Mouse (Mus musculus) mouse embryonic stem cell (cell line): ENCODE measurements around the gene Olfr459.

ENCODE experiments used
- in situ Hi-C, 2 experiments: fragments of 300-500 bp; cut with MboI; formaldehyde crosslinking; loops; 1 replicate in 1 of 2; 3 replicates in 1 of 2; pipeline ENCODE4 v1.14.3; 2019 to 2020; ENCODE audit warnings: low sequenced_read_pairs in 2 of 2, low pct_unique_long_range_greater_than_20kb in 1 of 2, mixed read lengths in 1 of 2; ENCODE audit not compliant: unreplicated experiment in 1 of 2

The Olfr459 gene

DNA sequence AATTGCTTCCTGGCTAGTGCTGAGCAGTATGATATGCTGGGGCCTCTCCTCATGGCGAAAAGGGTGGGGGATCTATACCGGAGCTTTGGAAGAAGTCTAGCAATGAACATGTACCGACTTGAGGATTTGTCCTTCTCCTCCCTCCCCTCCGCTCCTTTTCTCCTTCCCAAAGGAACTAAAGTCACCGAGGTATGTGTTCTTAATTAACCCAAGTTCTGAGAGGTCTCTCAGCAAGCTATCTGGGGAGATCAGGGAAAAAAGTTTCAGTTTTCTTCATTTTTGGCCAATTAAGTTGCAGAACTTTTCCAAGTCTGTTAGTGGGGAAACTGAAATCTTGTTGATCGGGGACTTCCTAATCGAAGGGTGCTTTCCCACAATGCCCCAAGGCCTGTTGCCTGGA, at the start of gene Olfr459:
Gene Olfr459, minus strand, starts transcription at position 101 of the 400 bp plus-strand sequence.
- in situ Hi-C loops = no loop called here

GRCm38 (mm10) chr6:41824086-41824485, 49.1 kb upstream of the Olfr459 start:
- in situ Hi-C loops = no loop called here

GRCm38 (mm10) chr6:41786700-41787099, 11.7 kb upstream of the Olfr459 start:
- in situ Hi-C loops = no loop called here

- in situ Hi-C loops = no loop called here
Measured at GRCm38 (mm10) chr6:41775721-41776120, 744 bp upstream of the Olfr459 start.

DNA sequence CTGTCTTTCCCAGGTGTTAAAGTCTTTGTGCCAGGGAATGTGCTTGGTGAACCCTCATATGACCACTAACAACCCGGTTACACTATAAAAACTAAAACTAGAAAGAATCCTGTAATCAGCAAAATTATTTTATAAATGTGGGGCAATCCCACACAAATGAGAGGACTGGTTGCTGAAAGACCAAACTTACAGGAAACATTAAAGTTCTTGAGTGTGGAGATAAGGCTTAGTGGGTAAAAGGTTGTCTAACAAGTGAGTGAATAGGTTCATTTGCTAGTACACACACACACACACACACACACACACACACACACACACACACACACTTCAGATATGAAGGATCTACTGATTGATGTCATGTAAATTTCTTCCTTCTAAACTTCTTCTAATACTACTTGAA, 5.1 kb downstream of the Olfr459 start:
- in situ Hi-C loops = loop anchor here in 1 of 2 experiments (25.0 kb wide), 1 partner anchor 417 kb away; no protein-coding TSS in a partner anchor

DNA sequence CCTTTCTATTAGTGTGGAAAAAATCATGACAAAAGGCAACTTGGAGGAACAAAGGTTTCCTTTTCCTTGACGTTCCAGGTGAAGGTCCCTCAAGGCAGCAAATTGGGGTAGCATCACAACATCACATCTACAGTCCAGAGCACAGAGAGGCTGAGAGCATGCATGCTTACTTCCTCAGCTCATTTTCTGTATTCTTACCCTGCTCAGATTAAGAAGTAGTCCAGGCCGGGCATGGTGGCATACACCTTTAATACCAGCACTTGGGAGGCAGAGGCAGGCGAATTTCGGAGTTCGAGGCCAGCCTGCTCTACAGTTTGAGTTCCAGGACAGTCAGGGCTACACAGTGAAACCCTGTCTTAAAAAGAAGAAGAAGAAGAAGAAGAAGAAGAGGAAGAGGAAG, 10.7 kb downstream of the Olfr459 start:
- in situ Hi-C loops = loop anchor here in 1 of 2 experiments (25.0 kb wide), 1 partner anchor 423 kb away; no protein-coding TSS in a partner anchor

GRCm38 (mm10) chr6:41762370-41762757, 12.6 kb downstream of the Olfr459 start:
- in situ Hi-C loops = loop anchor here in 1 of 2 experiments (25.0 kb wide), 1 partner anchor 425 kb away; no protein-coding TSS in a partner anchor

- in situ Hi-C loops = loop anchor here in 1 of 2 experiments (25.0 kb wide), 1 partner anchor 425 kb away; no protein-coding TSS in a partner anchor
Measured at GRCm38 (mm10) chr6:41761702-41762369, 13.1 kb downstream of the Olfr459 start.

- in situ Hi-C loops = loop anchor here in 1 of 2 experiments (25.0 kb wide), 1 partner anchor 428 kb away; no protein-coding TSS in a partner anchor
Measured at GRCm38 (mm10) chr6:41759618-41760017, 15.4 kb downstream of the Olfr459 start.

GRCm38 (mm10) chr6:41758421-41758820, 16.6 kb downstream of the Olfr459 start:
- in situ Hi-C loops = loop anchor here in 1 of 2 experiments (25.0 kb wide), 1 partner anchor 429 kb away; no protein-coding TSS in a partner anchor

DNA sequence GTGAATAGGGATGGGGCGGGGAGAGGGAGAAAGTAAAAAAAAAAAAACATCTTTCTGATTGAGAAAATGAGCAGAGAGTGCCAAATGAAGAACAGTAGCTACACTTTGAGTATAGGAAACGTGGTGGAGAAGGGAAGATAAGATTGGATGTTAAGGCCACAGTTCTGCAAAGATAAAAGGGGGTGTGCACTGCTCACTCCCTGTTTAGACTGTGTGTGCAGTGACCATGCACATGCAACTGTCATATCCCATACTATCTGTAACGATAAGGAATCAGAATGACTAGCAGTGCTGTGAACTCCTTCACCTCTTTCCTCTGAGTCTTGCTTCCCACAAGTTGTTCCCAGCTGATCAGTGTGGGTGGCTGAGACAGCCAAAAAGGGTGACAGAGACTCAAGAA, 17.8 kb downstream of the Olfr459 start:
- in situ Hi-C loops = loop anchor here in 1 of 2 experiments (25.0 kb wide), 1 partner anchor 430 kb away; no protein-coding TSS in a partner anchor

DNA sequence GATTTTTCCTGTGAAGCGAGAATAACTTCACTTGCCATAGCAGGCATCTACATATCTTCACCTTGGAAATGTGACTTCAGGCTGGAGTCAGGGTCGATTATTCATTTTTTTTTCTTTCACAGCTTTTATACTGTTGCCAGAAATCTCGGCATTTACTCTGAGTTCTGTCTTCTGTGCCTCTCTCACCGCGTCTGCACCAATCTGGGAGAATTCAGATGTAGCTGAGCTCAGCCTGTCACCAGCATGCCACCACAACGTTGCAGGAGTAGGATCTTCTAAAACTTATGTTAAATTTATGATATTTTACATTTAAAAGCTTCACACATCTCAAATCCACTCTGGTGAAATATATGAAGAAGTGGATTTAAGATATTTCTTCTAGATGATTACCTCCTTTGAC, 20.4 kb downstream of the Olfr459 start:
- in situ Hi-C loops = loop anchor here in 1 of 2 experiments (25.0 kb wide), 1 partner anchor 433 kb away; no protein-coding TSS in a partner anchor

DNA sequence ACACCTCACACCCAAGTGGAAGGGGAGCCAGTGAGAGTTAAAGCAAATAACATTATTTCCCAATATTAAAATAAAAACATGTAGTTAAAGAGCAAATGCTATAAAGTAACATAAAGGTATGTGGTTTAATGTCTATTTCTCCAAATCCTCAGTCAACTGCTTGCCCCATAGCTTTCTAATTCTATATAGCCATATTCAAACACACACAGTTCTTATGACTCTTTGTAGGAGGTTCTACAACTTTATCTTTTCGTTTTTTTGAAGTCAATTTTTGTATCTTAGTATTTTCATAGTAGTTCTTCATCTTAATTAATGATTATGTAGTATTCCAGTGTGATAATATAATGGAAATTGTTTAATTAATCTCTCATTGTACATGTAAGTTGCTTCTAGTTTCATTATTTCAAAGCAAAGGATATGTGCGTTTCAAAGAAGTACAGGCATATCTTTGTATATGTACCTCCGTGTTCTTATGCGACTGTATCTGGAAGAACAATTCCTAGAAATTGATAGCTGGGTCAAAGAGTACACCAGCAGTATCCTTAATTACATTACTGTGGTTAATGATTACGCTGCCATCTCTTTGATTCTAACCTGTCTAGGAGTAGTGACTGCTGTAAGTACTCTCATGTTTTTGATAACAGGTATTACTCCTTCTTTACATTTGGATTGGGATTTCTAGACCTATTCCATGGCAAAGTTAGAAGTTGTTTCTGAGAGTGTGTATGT, 30.1 kb downstream of the Olfr459 start:
- in situ Hi-C loops = no loop called here

GRCm38 (mm10) chr6:41741101-41741500, 33.9 kb downstream of the Olfr459 start:
- in situ Hi-C loops = no loop called here

DNA sequence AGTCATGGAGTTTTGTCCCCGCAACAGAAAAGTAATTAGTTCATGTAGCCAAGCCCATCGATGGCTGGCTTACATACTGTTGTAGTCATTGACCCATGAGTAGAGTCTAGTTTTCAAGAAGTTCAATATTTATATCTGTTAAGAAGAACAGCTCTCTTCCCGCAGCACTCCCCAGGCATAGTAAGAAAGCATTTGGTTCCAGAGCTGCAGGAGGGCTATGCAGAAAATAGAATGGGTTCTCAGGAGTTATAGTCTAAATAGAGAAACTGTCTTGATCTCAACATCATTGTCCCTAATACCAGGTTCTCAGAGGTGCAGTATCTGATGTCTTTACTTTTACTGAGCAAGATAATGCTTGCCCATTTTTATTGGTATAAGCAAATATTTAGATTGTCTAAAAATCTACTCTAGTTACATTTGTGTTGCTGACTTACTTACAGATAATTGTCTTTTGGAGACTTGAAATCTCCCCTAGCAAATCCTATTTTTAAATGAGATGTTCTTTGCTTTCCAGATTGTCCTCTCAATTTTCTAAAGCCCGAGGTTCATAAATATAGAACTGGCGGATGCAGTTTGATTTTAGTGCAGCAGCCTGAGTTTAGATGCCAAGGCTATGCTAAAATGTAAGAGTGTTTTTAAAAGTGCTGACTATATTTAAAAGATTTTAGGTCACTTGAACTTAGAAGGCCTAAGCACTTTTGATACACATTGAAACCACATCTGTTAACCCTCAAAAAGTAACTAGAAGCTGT, 40.1 kb downstream of the Olfr459 start:
- in situ Hi-C loops = no loop called here

- in situ Hi-C loops = no loop called here
Measured at GRCm38 (mm10) chr6:41727989-41728609, 46.9 kb downstream of the Olfr459 start.

GRCm38 (mm10) chr6:41721430-41721829, 53.5 kb downstream of the Olfr459 start:
- in situ Hi-C loops = no loop called here
